Mouse (Mus musculus) gastrocnemius, adult 2 months (tissue): ENCODE measurements around the gene Olfr1440. TPM values are rescaled to one million over a fixed set of nuclear protein-coding genes. Genes with fewer than 3 reads are reported as not detected.

ENCODE experiments used
- DNase-seq: peaks from one replicate; pipeline ENCODE4 v3.0.0; 2022
- H3K27ac ChIP-seq: fragments of 200-600 bp; 2 replicates; pipeline ENCODE4 v1.8.1; 2022; ENCODE audit warnings: mild to moderate bottlenecking
- H3K4me3 ChIP-seq: fragments of 200-600 bp; 2 replicates; pipeline ENCODE4 v1.8.1; 2022; ENCODE audit warnings: mild to moderate bottlenecking, moderate library complexity
- CTCF ChIP-seq: fragments of 200-600 bp; IDR thresholded peaks from 2 replicates; pipeline ENCODE4 v1.8.1; 2022; ENCODE audit warnings: antibody characterized with exemption, mild to moderate bottlenecking, moderate library complexity
- intact Hi-C: fragments of 180-260 bp; cut with DNase I; formaldehyde crosslinking; loops from one replicate; pipeline ENCODE4 v1.15.1; 2025
- total RNA-seq, 2 experiments: library from RNA; stranded (reverse); gene quantifications; 2 replicates each; pipeline ENCODE4 v1.2.3; 2021

Gene Olfr1440
- total RNA-seq, 2 experiments from 2014 or later = not detected

- no peak for TF ChIP-seq CTCF
- no peak for DNase-seq
- no peak overlapping the region for H3K4me3 ChIP-seq
- H3K27ac ChIP-seq = peak overlapping the region; percentile 48; the same call in 1 of the 2 replicates
- intact Hi-C loops = no loop called here
Measured at GRCm38 (mm10) chr19:12439581-12439980, 52.5 kb downstream of the Olfr1440 start.

- intact Hi-C loops = no loop called here
- no peak overlapping the region for H3K4me3 ChIP-seq
- H3K27ac ChIP-seq = peak overlapping the region; percentile 69
- no peak for TF ChIP-seq CTCF
- DNase-seq = no peak
Measured at GRCm38 (mm10) chr19:12440103-12440725, 53.1 kb downstream of the Olfr1440 start.

GRCm38 (mm10) chr19:12442560-12442959, 55.5 kb downstream of the Olfr1440 start:
- no peak for DNase-seq
- H3K4me3 ChIP-seq = no peak overlapping the region
- TF ChIP-seq CTCF = no peak
- H3K27ac ChIP-seq = no peak overlapping the region
- intact Hi-C loops = no loop called here

GRCm38 (mm10) chr19:12445014-12445413, 57.9 kb downstream of the Olfr1440 start:
- Histone ChIP-seq H3K27ac (no peak overlapping the region), H3K4me3 (no peak overlapping the region)
- no peak for DNase-seq
- TF ChIP-seq CTCF = no peak
- intact Hi-C loops = no loop called here

Other genes with a start within 250 kb of the Olfr1440 start
- not detected for gene Olfr1555-ps1, start 217.2 kb upstream of the Olfr1440 start, total RNA-seq
- gene Olfr1431, start 186.6 kb upstream of the Olfr1440 start, total RNA-seq = not detected
- gene Olfr1432, start 154.7 kb upstream of the Olfr1440 start, total RNA-seq = not detected
- not detected for gene Olfr262, start 145.6 kb upstream of the Olfr1440 start, total RNA-seq
- gene Olfr235, start 126.2 kb upstream of the Olfr1440 start, total RNA-seq = not detected
- not detected for gene Olfr1434, start 107.4 kb upstream of the Olfr1440 start, total RNA-seq
- not detected for gene Olfr1436, start 88.1 kb upstream of the Olfr1440 start, total RNA-seq
- gene Olfr1437, start 62.2 kb upstream of the Olfr1440 start, total RNA-seq = not detected
- not detected for gene Olfr1438-ps1, start 51.4 kb upstream of the Olfr1440 start, total RNA-seq
- not detected for gene Olfr1441, start 30.2 kb downstream of the Olfr1440 start, total RNA-seq
- gene Pfpl, start 40.6 kb downstream of the Olfr1440 start, total RNA-seq = not detected
- gene Mpeg1, start 73.5 kb downstream of the Olfr1440 start, total RNA-seq = 1 to 10 TPM in 1 of 2 experiments, under 1 TPM in 1; 0.98 to 1.1 TPM
- gene Dtx4, start 114.2 kb downstream of the Olfr1440 start, total RNA-seq = 1 to 10 TPM; 3.9 to 4.2 TPM
- 1 to 10 TPM; 2.1 to 2.4 TPM for gene Fam111a, start 158.5 kb downstream of the Olfr1440 start, total RNA-seq
- not detected for gene Gm4952, start 212.7 kb downstream of the Olfr1440 start, total RNA-seq
- not detected for gene Glyat, start 246.0 kb downstream of the Olfr1440 start, total RNA-seq